Mouse (Mus musculus) cerebellum, postnatal 4 days (tissue): ENCODE data around the gene Tnk2.
"Not testable (repeated sequence)": the region's sequence is repeated elsewhere in the genome, so short reads cannot be mapped to it uniquely, and the experiment has no call there.

Experiments used
- DNase-seq, 2 experiments: peaks; one replicate each; pipeline ENCODE4 v3.0.0; 2022; ENCODE audit warnings: low spot score in 2 of 2, mixed read lengths in 1 of 2

Tnk2 gene

DNA sequence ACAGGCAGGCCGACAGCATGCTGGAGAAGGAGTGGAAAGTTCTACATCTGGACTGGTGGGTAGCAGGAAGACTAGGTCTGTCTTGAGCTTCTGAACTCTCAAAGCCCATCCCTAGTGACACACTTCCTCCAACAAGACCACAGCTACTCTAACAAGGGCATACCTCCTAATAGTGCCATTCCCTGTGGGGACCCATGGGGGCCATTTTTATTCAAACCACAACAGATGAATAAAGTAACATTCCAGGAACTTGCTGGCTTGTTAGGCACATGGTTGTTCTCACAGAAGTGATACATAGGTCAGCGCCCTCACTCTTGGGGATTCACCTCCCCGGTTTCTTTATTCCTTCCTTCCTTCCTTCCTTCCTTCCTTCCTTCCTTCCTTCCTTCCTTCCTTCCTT is 7.3 kb upstream of the Tnk2 start:
- DNase-seq: no peak

DNA sequence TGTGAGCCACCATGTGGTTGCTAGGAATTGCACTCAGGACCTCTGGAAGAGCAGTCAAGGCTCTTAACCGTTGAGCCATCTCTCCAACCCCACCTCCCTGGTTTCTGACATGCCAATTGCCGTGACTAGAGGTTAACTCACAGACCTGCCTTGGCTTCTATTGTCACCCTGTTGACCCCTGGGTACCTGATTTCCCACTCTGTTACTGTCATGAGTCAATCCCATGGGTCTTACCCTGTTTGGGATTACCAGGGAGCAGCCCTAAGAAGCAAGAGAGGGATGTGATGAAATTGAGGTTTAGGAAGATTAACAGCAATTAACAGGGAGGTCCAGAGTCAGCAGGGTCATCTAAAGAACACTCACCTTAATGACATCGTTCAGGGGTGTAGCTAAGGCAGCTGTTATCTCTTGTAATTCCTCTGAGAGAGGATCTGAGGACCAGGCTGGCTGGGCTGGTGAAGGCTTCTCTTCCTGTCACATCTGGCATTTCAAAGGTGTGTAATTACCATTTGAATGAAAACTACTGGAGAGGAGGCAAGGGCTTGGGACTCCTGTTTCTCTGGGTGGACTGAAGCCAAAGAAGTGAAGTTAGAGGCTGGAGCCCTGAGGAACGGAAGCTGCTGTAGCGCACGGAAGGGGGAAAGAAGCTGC is 6.7 kb upstream of the Tnk2 start:
- DNase-seq: no peak

DNA sequence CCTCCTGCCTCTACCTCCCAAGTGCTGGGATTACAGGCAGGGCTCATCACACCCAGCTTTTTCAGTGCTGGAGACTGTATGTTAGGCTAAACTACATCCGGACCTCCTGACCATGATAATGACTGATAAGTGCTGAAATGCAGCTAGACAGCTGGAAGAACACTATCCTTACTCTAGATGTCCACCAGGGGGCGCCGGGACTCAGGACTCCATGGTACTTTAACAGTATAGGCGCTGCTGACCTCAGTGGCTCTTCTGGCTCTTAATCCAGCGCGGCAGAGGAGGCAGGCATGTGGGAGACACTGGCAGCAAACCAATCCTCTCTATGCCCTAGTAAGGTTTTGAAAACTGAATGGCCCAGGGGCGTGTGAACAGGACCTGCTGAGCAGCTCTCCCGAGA is 5.2 kb upstream of the Tnk2 start:
- DNase-seq: peak; percentile 75 to 84

DNA sequence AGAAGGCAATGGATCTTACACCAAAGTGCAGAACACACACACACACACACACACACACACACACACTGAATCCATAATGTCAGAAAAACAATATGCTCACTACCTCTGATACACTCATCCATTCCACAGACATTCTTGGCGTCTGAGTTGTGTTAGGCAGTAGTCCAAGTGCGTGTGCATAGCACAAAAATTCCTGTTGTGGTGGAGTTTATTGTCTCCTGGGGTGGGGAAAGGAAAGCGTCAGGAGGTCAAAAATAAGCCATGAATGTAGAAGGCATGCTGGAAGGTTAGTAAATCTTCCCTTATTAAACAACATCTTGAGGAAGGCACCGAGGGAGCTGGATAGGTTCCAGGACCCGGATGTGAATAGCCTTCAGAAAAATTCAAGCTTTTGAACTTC is 3.6 kb upstream of the Tnk2 start:
- no peak for DNase-seq

DNA sequence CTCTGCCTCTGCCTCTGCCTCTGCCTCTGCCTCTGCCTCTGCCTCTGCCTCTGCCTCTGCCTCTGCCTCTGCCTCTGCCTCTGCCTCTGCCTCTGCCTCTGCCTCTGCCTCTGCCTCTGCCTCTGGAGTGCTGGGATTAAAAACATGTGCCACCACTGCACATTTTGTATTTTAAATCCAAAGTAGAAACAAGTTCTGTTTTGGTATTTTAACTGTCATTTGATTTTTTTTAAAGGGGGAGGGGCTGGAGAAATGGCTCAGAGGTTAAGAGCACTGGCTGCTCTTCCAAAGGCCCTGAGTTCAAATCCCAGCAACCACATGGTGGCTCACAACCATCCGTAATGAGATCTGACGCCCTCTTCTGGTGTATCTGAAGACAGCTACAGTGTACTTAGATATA is 3.0 kb upstream of the Tnk2 start:
- DNase-seq: not testable (repeated sequence)

DNA sequence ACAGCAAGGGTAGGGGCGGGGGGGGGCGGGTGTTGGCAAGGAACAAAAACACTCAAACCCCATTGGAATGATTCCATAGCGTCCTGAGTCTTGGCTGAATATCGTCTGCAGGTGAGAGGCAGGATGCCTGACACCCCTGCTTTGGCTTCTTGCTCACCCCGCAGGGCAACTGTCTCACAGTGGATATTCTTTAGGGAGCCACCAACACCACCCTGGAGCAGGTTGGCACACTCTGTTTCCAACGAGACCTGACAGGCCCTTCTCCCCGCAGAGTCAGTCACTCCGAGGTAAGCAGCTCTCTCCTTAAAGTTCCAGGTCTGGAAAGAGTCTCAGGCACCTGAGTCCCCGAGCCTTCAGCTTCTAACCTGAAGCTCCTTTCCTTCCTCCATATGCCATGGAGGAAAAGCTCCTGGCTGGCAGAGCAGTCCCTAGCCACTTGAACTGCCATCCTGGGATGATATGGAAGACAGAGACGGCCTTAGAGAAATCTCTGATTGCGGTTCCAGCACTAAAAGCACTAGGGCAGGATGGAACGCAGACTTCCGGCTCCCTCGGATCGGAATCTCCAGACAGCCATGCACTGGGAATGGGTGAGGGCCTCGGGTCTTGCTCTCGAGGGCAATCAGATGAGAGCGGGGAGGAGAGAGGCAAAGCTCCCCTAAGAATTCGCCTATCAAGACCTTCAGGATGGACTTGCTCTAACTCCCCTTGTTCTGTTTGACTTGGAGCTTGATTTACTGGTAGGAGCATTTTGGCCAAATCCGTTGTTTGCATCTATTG is 2.0 kb upstream of the Tnk2 start:
- DNase-seq: no peak

DNA sequence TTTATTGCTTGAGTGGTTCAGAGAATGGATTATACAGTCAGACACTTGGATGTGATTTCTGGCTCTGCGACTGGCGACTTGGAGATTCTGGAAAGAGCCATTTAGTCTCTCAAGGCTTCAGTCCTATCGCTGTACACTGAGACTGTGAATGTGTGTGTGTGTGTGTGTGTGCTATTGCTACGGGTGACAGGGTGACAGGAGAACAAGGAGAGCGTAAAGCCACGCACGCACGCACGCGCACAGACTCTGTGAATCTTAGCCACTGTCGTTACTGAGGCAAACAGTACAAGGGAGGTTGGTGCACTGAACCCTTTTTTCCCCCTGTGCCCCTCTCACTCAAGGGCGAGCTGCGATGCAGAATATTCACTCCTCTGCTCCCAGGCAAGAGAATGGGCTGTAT is 1.4 kb upstream of the Tnk2 start:
- DNase-seq: no peak

DNA sequence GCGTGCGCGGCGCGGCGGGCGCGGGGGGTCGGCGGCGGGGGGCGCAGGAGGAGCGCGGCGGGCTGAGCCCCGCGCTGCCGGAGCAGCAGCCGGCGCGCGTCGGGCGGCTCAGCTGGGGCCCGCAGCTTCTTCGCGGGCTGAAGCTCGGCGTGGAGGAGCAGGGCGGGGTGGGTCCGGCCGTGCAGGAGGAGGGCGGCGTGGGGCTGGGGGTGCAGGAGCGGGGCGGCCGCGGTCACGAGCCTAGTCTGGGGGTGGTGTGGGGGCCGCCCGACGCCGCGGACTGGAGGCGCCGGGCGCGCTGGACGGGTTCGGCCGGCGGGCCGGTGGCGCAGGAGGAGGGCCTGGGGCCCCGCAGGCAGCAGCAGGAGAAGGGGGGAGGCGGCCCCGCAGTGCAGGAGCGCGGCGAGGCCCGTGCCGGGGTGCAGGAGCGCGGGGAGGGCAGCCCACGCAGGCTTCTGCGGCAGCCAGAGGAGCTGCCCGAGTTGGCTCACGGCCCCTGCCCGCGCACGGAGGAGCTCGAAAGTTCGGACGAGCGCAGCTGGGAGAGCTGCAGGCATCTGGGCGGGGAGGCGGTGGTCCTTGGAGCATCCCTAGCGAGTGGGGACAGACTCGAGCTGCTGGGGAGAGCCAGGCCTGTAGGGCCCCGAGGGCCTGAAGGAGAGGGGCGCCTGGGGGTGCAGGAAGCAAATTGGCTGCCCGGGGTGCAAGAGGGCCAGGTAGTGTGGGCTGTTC is 561 bp downstream of the Tnk2 start:
- peak in 1 of 2 experiments; percentile 50 for DNase-seq

DNA sequence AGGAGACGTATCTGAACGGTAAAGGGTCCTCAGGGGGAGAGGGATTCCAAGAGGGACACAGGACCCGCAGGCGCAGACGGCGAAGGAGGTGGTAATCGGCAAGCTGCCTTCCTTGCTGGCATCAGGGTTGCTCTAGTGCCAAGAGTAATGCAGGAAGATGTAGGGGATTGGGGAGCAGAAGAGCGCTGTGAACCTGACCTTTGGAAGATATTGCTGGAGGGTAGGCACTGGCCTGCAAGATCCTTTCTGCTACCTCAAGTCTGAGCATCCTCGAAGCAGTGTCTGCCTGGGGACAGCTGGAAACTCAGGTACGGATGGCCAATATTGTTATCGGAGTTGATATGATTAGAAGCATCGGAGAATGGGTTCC is 1.1 kb downstream of the Tnk2 start:
- no peak for DNase-seq

DNA sequence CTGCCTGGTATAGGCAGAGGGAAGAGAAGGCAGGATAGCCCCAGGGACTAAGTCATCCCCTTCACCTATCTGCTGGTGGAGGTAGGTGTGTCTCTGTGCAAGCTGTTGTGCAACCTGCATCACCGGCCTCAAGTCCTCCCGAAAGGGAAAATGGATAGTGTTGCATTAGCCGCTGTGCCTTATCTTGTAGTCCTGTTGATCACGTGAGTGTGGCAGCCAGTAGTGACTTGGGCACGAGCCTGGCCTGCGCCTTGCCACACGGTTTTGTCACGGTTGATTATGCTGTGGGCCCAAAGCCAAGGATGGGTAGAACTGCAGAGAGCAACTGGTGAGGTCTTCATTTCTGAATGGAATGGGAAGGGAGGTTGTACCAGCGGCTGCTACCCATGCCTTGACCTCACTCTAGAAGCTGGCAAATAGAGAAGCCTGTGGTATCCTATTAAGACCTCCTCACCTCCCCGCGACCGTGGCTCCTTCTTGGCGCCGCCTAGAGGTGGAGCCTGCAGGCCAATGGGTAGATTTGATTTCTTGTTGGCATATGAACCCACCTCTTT is 1.8 kb downstream of the Tnk2 start:
- DNase-seq: peak in 1 of 2 experiments; percentile 93

DNA sequence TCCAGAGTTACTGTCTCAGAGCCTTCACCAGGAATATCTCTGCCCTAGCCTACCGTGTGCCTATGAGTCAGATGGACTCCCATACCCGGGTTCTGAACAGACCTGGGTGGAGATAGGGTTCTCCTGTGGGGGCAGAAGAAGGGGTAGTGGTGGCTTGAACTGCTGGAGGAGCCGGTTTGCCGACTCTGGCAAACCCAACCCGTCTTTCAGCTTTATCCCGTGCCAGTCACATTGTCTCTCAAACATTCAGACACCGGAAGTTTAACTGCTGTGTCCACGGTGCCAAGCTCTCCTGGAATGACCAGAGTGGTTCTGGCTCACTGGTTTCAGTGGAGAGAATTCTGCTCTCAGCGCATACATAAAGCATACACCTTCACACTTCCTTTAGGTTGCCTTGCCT is 2.3 kb downstream of the Tnk2 start:
- no peak for DNase-seq

DNA sequence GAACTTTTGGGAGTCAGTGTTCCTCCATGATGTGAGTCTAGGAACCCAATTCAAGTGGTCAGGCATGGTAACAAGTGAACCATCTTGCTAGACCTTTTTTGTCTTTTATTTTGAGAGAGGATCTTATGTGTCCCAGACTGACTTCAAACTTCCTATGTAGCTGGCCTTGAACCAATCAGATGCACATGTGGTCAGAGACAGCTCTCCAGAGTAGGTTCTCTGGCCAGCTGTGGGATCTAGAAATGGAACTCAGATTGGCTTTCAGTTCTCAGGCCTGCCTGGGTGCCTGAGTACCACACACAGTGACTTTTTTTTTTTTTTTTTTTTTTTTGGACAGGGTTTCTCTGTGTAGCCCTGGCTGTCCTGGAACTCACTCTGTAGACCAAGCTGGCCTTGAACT is 4.0 kb downstream of the Tnk2 start:
- no peak for DNase-seq

DNA sequence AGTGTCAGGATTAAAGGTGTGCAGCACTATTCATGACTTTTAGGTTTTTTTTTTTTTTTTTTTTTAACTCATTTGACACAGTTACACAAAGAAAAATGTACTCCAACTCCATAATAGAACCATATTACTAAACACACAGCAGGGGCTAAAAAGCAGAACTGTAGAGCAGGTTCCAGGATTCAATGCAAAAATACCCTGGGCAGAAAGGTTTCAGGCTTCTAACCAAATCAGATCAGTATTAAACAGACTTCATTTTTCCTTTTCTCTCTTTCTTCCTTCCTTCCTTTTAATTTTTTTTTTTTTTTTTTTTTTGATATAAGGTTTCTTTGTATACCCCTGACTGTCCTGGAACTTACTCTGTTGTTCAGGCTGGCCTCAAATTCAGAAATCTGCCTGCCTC is 6.8 kb downstream of the Tnk2 start:
- DNase-seq: no peak

DNA sequence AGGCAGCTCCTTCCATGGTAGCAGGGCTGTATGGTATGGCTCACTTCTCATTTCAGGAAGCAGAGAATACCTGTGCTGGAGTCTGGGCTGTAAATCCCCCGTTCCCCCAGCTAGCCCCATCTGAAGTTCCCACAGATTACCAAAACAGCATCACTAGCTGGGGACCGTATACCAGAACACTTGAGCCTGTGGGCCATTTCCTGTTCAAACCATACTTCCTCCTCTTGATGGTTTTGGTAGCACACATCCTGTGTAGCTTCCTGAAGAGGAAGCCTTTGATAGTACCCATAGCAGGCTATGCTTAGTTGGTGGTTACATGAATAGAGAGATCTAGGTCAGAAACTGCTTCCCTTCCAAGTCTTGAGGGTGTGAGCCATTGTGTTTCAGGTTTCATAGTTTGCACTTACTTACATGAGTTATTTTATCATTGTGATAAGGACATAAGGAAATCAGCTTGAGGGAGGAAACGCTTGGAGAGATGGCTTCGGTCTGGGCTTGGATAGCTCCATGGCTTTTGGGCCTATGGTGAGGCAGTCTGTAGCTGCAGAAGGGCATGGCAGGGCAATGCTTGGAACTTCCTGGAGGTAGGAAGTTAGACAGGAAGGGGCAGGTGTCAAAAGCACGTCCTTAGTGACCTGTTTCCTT is 7.4 kb downstream of the Tnk2 start:
- no peak for DNase-seq

DNA sequence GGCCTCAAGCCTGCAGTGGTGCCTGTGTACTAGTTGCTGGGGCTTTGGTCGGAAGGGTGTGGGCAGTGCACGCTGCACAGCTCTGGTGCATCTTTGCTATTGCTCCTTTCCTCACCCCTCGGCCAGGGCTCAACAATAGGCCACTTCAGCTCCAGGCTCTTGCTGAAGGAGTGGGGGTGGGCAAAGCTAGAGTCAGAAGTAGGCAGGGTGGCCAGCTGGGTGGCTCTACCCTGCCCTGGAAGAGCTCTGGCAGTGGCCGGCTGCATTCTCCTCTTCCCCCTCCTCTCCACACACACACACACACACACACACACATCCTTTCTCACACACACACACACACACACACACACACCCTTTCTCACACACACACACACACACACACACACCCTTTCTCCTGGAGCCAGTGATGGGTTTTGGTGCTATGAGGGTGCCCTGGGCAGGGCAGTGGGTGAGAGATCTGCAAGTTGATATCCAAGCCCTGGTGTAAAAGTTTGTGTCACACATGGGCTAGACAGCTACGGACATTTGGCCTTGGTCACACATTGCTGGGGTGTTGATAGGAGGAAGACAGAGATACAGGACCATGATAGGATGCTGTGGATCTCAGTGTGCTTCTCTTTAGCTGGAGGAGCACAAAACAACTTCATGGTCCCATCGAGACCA is 10.5 kb downstream of the Tnk2 start:
- DNase-seq: no peak

DNA sequence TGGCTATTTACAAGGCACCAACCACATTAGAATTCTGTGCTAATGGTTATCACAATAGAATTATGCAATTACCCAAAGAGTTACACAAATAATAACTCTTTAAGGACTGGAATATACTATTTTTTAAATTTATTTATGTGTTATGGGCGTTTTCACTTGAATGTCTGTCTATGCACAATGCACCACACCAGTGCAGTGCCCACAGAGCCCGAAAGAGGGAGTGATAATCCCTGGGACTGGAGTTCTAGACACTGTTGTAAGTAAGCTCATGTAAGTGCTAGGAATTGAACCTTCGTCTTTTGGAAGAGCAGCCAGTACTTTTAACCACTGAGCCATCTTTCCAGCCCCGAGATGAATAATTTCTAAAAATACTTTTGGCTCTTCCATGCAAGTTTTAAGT is 11.9 kb downstream of the Tnk2 start:
- DNase-seq: no peak

DNA sequence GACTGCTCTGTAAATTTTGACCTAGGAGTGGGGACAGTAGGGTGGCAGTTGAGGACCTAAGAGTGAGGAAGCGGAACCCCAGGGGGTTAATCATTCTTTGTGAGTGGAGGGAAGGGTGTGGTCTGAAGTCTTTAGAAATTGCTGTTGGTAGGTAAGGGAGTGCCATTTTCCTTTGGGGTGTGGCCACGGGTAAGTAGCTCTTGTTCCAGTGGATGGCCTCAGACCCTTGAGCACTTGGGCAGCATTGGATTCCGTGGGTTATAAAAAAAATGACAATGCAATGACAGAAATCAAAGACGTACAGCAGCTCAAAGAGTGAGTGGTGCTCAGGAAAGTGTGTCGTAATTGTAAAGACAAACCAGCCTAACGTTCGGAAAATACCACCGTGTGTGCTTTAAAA is 12.6 kb downstream of the Tnk2 start:
- no peak for DNase-seq

DNA sequence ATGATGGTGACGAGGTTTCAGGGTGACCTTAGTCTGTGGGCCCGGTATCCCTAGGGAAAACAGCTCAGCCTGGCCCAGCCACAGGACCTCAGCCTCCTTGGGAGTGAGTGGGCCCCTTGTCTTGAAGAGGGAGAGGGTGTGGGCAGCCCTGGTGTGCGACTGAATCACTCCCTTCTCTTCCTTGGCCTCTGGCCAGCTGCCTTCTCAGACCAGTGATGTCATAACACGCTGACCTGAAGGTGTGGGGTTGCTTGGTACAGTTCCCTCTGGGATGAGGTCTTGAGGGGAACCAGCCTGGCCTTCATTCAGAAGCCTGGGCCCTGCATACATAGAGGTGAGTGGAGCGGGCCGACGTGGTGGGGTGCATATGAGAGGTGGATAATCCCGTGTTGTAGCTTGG is 13.1 kb downstream of the Tnk2 start:
- DNase-seq: no peak

DNA sequence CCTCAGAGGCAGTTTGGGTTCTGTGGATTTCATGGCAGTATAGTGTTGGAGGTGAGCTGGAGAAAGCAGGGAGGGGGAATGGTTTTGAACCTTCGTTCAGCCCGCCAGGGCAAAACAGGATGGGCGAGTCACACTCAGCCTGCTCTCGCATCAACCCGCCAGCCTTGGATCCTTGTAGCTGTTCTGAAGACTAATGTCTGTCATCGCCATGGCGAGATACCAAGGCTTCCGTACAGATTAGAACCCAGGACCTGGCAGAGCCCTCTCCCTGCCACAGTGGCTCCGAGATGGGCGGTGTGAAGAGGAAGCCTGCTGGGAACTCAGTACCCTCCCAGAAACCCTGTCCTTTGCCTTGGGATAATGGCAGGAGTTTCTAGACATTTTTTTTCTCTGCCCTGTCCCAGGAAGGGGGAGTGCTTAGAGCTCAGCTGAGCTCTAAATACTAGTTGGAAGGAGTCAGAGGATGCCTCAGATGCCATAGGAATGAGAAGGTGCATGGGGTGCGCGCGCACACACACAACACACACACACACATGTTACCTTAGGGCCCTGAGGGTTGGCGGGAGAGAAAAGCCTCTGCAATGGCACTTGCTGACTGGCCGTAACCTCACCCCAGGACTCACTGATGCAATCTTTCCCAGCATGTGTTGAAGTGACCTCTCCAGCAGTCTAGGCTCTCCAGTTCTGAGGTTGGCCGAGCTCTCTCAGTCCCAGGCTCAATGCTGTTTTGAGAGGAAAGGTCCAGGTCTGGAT is 14.0 kb downstream of the Tnk2 start:
- no peak for DNase-seq

DNA sequence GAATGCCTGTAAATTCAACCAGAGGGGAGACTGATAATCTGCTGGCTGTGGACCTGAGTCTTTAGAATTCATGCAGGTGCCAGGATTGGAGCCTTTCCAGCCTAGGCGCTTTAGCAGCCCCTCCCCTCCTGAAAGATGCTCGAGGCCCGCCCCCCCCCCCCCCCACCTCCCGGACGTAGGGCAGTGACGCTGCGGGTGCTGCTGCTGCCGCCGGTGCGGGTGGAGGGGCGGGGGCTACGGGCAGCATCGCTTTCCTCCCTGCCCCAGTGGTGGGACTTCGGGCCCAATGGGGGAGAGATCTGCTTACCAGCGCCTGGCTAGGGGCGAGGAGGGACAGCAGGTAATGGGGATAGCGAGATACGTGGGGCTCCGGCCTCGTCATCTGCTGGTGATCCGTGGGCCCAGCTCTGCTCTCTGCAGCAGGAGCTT is 15.1 kb downstream of the Tnk2 start:
- DNase-seq: peak in 1 of 2 experiments; percentile 30

DNA sequence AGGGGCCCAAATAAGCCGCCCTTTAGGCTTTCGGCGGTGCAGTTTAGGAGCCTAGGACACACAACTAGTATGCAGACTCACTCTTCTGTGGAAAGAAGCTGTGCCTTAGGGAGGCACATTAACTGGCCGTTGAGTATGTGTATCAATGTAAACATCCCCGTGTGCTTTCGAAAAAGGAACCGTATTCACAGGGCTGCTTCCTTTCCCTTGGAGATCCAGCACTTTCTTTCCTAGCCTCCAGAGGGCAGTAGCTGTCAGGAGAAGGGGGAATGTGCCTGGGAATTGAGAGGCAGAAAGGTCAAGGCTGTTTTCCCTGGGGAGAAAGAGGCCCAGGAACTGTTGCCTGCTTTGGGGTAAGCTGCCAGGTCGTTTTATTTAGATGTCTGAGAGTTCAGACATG is 15.7 kb downstream of the Tnk2 start:
- peak in 1 of 2 experiments; percentile 62 for DNase-seq
